Mouse (Mus musculus) heart, adult 18-20 months (tissue): ENCODE data around the gene Ing4. TPM values are rescaled to one million over a fixed set of nuclear protein-coding genes. Genes with fewer than 3 reads are reported as not detected.
"Not testable (repeated sequence)": the region's sequence is repeated elsewhere in the genome, so short reads cannot be mapped to it uniquely, and the experiment has no call there.

Experiments used
- DNase-seq, 2 experiments: peaks; one replicate each; pipeline ENCODE4 v3.0.0; 2021 to 2022; ENCODE audit warnings: mixed read lengths in 1 of 2
- total RNA-seq, 2 experiments: library from RNA; stranded (reverse); gene quantifications; 2 replicates each; pipeline ENCODE4 v1.2.3; 2021

Ing4 gene
- total RNA-seq, 2 experiments from 2014 or later, result 22.4 to 26.6 TPM

GRCm38 (mm10) chr6:125041047-125041446 lies 1.5 kb downstream of the Ing4 start:
- DNase-seq, result peak in 1 of 2 experiments; percentile 25

- no peak for DNase-seq
Observed at GRCm38 (mm10) chr6:125042081-125042480, 2.5 kb downstream of the Ing4 start.

GRCm38 (mm10) chr6:125046691-125047090 lies 7.1 kb downstream of the Ing4 start:
- peak; percentile 80 to 88 for DNase-seq

GRCm38 (mm10) chr6:125049678-125050077 lies 10.1 kb downstream of the Ing4 start, which contains the start of gene Acrbp:
Acrbp (plus strand) TSS chr6:125049689.
- DNase-seq, result no peak

GRCm38 (mm10) chr6:125051237-125051636 lies 11.7 kb downstream of the Ing4 start:
- DNase-seq, result no peak

GRCm38 (mm10) chr6:125061493-125061892 lies 21.9 kb downstream of the Ing4 start:
- no peak for DNase-seq

- DNase-seq, result no peak
Observed at GRCm38 (mm10) chr6:125062511-125062910, 23.0 kb downstream of the Ing4 start.

- no peak for DNase-seq
Observed at GRCm38 (mm10) chr6:125063906-125064305, 24.3 kb downstream of the Ing4 start.

- DNase-seq, result not testable (repeated sequence)
Observed at GRCm38 (mm10) chr6:125065223-125065622, 25.7 kb downstream of the Ing4 start.

- no peak for DNase-seq
Observed at GRCm38 (mm10) chr6:125067571-125067995, 28.0 kb downstream of the Ing4 start, which contains the start of gene Lpar5. Lpar5 (plus strand) TSS chr6:125067920.

GRCm38 (mm10) chr6:125071170-125071895 lies 31.8 kb downstream of the Ing4 start:
- DNase-seq, result peak in 1 of 2 experiments; percentile 43

- DNase-seq, result no peak
Observed at GRCm38 (mm10) chr6:125071896-125072279, 32.3 kb downstream of the Ing4 start.

- no peak for DNase-seq
Observed at GRCm38 (mm10) chr6:125073825-125074224, 34.3 kb downstream of the Ing4 start.

- DNase-seq, result no peak
Observed at GRCm38 (mm10) chr6:125081394-125081793, 41.8 kb downstream of the Ing4 start.

- peak; percentile 90 to 92 for DNase-seq
Observed at GRCm38 (mm10) chr6:125081797-125082560, 42.4 kb downstream of the Ing4 start.

GRCm38 (mm10) chr6:125082801-125083386 lies 43.3 kb downstream of the Ing4 start:
- DNase-seq, result no peak

GRCm38 (mm10) chr6:125084424-125084823 lies 44.9 kb downstream of the Ing4 start:
- DNase-seq, result peak; percentile 66 to 77

GRCm38 (mm10) chr6:125087937-125088336 lies 48.4 kb downstream of the Ing4 start:
- no peak for DNase-seq

GRCm38 (mm10) chr6:125088561-125089321 lies 49.2 kb downstream of the Ing4 start:
- peak; percentile 81 to 88 for DNase-seq

GRCm38 (mm10) chr6:125089521-125090321 lies 50.2 kb downstream of the Ing4 start:
- DNase-seq, result peak; percentile 76 to 90
